In the genomic region with DNA sequence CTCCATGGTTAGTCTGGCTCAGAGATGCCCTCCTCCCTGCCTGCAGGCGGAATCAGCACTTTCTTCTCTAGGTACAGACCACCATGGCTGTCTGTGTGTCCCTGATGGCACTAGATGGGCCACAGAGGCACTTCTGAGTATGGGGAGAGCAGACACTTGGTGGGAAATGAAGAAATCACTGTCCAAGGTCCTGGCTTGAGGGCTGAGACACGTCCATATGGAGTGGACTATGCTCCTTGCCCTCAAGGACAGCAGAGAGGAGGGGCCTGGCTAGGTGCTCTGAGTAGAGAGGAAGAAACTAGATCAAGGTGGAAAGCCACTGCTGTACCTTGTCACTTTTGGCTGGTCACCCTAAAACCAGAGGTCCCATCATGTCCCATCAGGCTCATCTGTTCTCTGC, we compare ENCODE assay signal across 39 mouse cellular contexts. TPM values are rescaled to one million over a fixed set of nuclear protein-coding genes. Genes with fewer than 3 reads are reported as not detected.
A peak's percentile ranks its signal among the peaks of the same experiment; 100 is the strongest.
DNase-seq lines count a peak whose midpoint lies in the region; ATAC-seq and TF ChIP-seq lines count a peak whose summit lies in the region.
"Had no signal": no experiment of that assay in that cellular context is flagged by ENCODE, and none has a peak within 500 bp of the region (broad histone marks: within the 10 kb centered on the region; RNA-seq: fewer than 3 reads in every experiment).

No protein-coding gene starts in this region.

- H3K27me3 ChIP-seq in kidney, embryonic 16.5 days (ENCODE audit: insufficient read depth, low read length), result no peaks in the 10 kb centered on the region; the same call in 1 of the 2 replicates
- peaks cover 41 to 45% of the 10 kb centered on the region in 2 experiments for H3K27me3 ChIP-seq in MEL (ENCODE audit: control insufficient read depth in 1 of 2, insufficient read depth in 2 of 2, low read length in 2 of 2)
- H3K27me3 ChIP-seq: forebrain, embryonic 15.5 days had no signal

- no peak for TF ChIP-seq EP300 in MEL (IDR thresholded peaks at IDR 0.05; ENCODE audit: low read depth in 1 of 2, low read length in 2 of 2)

- H3K79me2 ChIP-seq in MEL (ENCODE audit: control insufficient read depth, insufficient read depth, low read length, poor library complexity), result no peaks in the 10 kb centered on the region

- H3K9ac ChIP-seq in kidney, embryonic 16.5 days (replicated peaks; ENCODE audit: low read length), result no peak overlapping the region
- H3K9ac ChIP-seq in MEL (ENCODE audit: control insufficient read depth, low read depth, low read length, poor library complexity, severe bottlenecking), result no peak overlapping the region
- H3K9ac ChIP-seq: embryonic facial prominence, embryonic 12.5 days; forebrain, embryonic 15.5 days; heart, embryonic 12.5 days; hindbrain, embryonic 14.5 days; limb, embryonic 12.5 days; liver, embryonic 15.5 days; lung, embryonic 15.5 days; neural tube, embryonic 12.5 days had no signal

- H3K4me2 ChIP-seq in kidney, embryonic 16.5 days (replicated peaks; ENCODE audit: low read depth, low read length), result no peak overlapping the region
- H3K4me2 ChIP-seq: embryonic facial prominence, embryonic 12.5 days; forebrain, embryonic 15.5 days; heart, embryonic 12.5 days; hindbrain, embryonic 14.5 days; limb, embryonic 12.5 days; liver, embryonic 15.5 days; lung, embryonic 15.5 days; midbrain, embryonic 11.5 days; neural tube, embryonic 12.5 days had no signal

- H3K36me3 ChIP-seq in kidney, embryonic 16.5 days (ENCODE audit: insufficient read depth, low read length), result no peaks in the 10 kb centered on the region
- no peaks in the 10 kb centered on the region for H3K36me3 ChIP-seq in MEL (ENCODE audit: control insufficient read depth in 1 of 2, insufficient read depth in 2 of 2, low read length in 2 of 2)
- H3K36me3 ChIP-seq: embryonic facial prominence, embryonic 12.5 days; forebrain, embryonic 15.5 days; heart, embryonic 12.5 days; limb, embryonic 12.5 days; liver, embryonic 15.5 days; lung, embryonic 15.5 days; neural tube, embryonic 12.5 days had no signal

- H3K27ac ChIP-seq in kidney, embryonic 16.5 days (ENCODE audit: low read length), result no peak overlapping the region
- no peak overlapping the region for H3K27ac ChIP-seq in MEL (ENCODE audit: control insufficient read depth, low read depth, low read length)
- H3K27ac ChIP-seq: embryonic facial prominence, embryonic 12.5 days; forebrain, embryonic 15.5 days; hindbrain, embryonic 14.5 days; limb, embryonic 12.5 days; liver, embryonic 15.5 days; lung, embryonic 15.5 days; neural tube, embryonic 12.5 days; stomach, postnatal 0 days had no signal

- TF ChIP-seq CTCF in MEL (IDR thresholded peaks at IDR 0.05 in 2 of 3, conservative IDR thresholded peaks at IDR 0.05 in 1 of 3; ENCODE audit: control insufficient read depth in 1 of 3, insufficient read depth in 1 of 3, low read depth in 2 of 3, low read length in 3 of 3, poor library complexity in 1 of 3, severe bottlenecking in 1 of 3), result no peak

- TF ChIP-seq RAD21 in MEL (IDR thresholded peaks at IDR 0.05; ENCODE audit: low read depth, low read length), result no peak

- no peaks in the 10 kb centered on the region for H3K9me3 ChIP-seq in kidney, embryonic 16.5 days (ENCODE audit: low read length)
- H3K9me3 ChIP-seq in MEL (replicated peaks; ENCODE audit: insufficient read depth, low read length), result no peaks in the 10 kb centered on the region
- H3K9me3 ChIP-seq: embryonic facial prominence, embryonic 12.5 days; forebrain, embryonic 15.5 days; heart, embryonic 12.5 days; limb, embryonic 12.5 days; liver, embryonic 15.5 days; lung, embryonic 15.5 days; neural tube, embryonic 12.5 days had no signal

- no peak for ATAC-seq in kidney, embryonic 16.5 days (ENCODE audit: low FRiP score, low TSS enrichment)
- ATAC-seq: activated CD4-positive, CD25-positive, alpha-beta regulatory T cell, adult 4 months; CD4-positive, CD25-positive, alpha-beta regulatory T cell, adult 4 months; forebrain, embryonic 15.5 days; midbrain, embryonic 16.5 days had no signal

- no peak overlapping the region for H3K4me3 ChIP-seq in kidney, embryonic 16.5 days (ENCODE audit: low read length)
- no peak overlapping the region for H3K4me3 ChIP-seq in MEL (ENCODE audit: control insufficient read depth in 1 of 2, insufficient read depth in 1 of 2, low read depth in 2 of 2, low read length in 2 of 2)
- H3K4me3 ChIP-seq: embryonic facial prominence, embryonic 12.5 days; forebrain, embryonic 15.5 days; heart, embryonic 12.5 days; limb, embryonic 12.5 days; liver, embryonic 15.5 days; lung, embryonic 15.5 days; neural tube, embryonic 12.5 days had no signal

- no peaks in the 10 kb centered on the region for H3K4me1 ChIP-seq in kidney, embryonic 16.5 days (ENCODE audit: insufficient read depth, low read length)
- no peaks in the 10 kb centered on the region for H3K4me1 ChIP-seq in MEL (ENCODE audit: control insufficient read depth in 1 of 2, insufficient read depth in 2 of 2, low read length in 2 of 2)
- H3K4me1 ChIP-seq: embryonic facial prominence, embryonic 12.5 days; forebrain, embryonic 15.5 days; heart, embryonic 12.5 days; limb, embryonic 12.5 days; liver, embryonic 15.5 days; lung, embryonic 15.5 days; neural tube, embryonic 12.5 days had no signal

- WGBS in kidney, embryonic 16.5 days, result 30% methylated on average over 2 of the region's 2 CpGs

- intact Hi-C loops in heart, postnatal 25 days (cut with DNase I), result no loop called here

- DNase-seq in embryo, embryonic 10 days (ENCODE audit: low spot score), result peak; percentile 62
- no peak for DNase-seq in embryo, embryonic 11 days
- peak; percentile 34 for DNase-seq in kidney, postnatal 10 days
- DNase-seq in MEL (ENCODE audit: low read depth, low spot score), result peak; percentile 33
- DNase-seq in kidney, postnatal 4 days, result peak; percentile 30 to 40
- DNase-seq in heart, postnatal 25 days (ENCODE audit: low spot score), result no peak
- no peak for DNase-seq in B cell, adult 2 months
- DNase-seq: adrenal gland, adult 2 months; adrenal gland, postnatal 36 days; cerebellum, adult 18-20 months; cerebellum, postnatal 10 days; gastrocnemius, postnatal 25 days; heart, adult 18-20 months; right cerebral cortex, postnatal 4 days; thymus, adult 18-20 months; thymus, postnatal 25 days had no signal

- no peak for TF ChIP-seq POLR2A in MEL (IDR thresholded peaks at IDR 0.05; ENCODE audit: control insufficient read depth in 1 of 2, insufficient read depth in 1 of 2, low read depth in 1 of 2, low read length in 2 of 2, poor library complexity in 1 of 2)

TF ChIP-seq in MEL, 35 proteins besides CTCF, POLR2A, EP300 and RAD21:
- TF ChIP-seq RCOR1 (IDR thresholded peaks at IDR 0.05; ENCODE audit: low read depth, low read length) (no peak), CHD2 (IDR thresholded peaks at IDR 0.05; ENCODE audit: low read length) (no peak), GABPA (IDR thresholded peaks at IDR 0.05; ENCODE audit: low read depth, low read length) (no peak), TAL1 (IDR thresholded peaks at IDR 0.05; ENCODE audit: low read length) (no peak), SMC3 (IDR thresholded peaks at IDR 0.05; ENCODE audit: low read depth, low read length) (no peak), USF1 (IDR thresholded peaks at IDR 0.05; ENCODE audit: low read depth, low read length) (no peak), KAT2A (conservative IDR thresholded peaks at IDR 0.05; ENCODE audit: low read depth, low read length) (no peak), UBTF (IDR thresholded peaks at IDR 0.05; ENCODE audit: borderline replicate concordance, insufficient read depth, low read depth, low read length) (no peak), ETS1 (IDR thresholded peaks at IDR 0.05; ENCODE audit: low read depth, low read length) (no peak), TCF12 (IDR thresholded peaks at IDR 0.05; ENCODE audit: low read depth, low read length) (no peak), GATA1 (IDR thresholded peaks at IDR 0.05; ENCODE audit: low read depth, low read length) (no peak), CHD1 (IDR thresholded peaks at IDR 0.05; ENCODE audit: low read depth, low read length) (no peak), ZMIZ1 (IDR thresholded peaks at IDR 0.05; ENCODE audit: low read depth, low read length) (no peak), USF2 (IDR thresholded peaks at IDR 0.05; ENCODE audit: borderline replicate concordance in 1 of 2, insufficient read depth in 1 of 2, low read depth in 1 of 2, low read length in 2 of 2) (no peak)

RNA-seq across cellular contexts. Expression of gene Wnt3a, which starts 13.7 kb away (rescaled TPM):
- polyA plus RNA-seq in kidney, embryonic 16.5 days (2015; fragmentation: Nextera tagmentation; extraction: Ambion mirVana), result not detected in 2 replicates
- not detected in 2 replicates for total RNA-seq in MEL (2012; rRNA removed)
- not detected for polyA plus RNA-seq in MEL (2012; ENCODE audit: insufficient read depth in 1 of 2, insufficient read length in 2 of 2, low read depth in 1 of 2, low replicate concordance in 2 of 2, missing spikeins in 1 of 2)
- total RNA-seq in heart, postnatal 25 days (2021), result not detected
- total RNA-seq: adrenal gland, adult 2 months; adrenal gland, postnatal 36 days; common myeloid progenitor, adult 5-6 weeks; gastrocnemius, adult 18-20 months; gastrocnemius, postnatal 25 days; heart, adult 18-20 months; hematopoietic stem cell, adult 5-6 weeks; layer of hippocampus, postnatal 10 days; left cerebral cortex, postnatal 14 days; liver, adult 2 months; megakaryocyte, adult 5-6 weeks had no signal
- polyA plus RNA-seq: adrenal gland, adult 2 months; CD4-positive, CD25-positive, alpha-beta regulatory T cell, adult 4 months; heart, postnatal 0 days; liver, adult 2 months; liver, embryonic 15.5 days; spleen, adult 2 months had no signal

RNA-seq across cellular contexts. Expression of gene Wnt9a, which starts 29.9 kb away (rescaled TPM):
- 1.6 and 1.8 TPM in 2 replicates for polyA plus RNA-seq in kidney, embryonic 16.5 days (2015; fragmentation: Nextera tagmentation; extraction: Ambion mirVana)
- not detected in 2 replicates for total RNA-seq in MEL (2012; rRNA removed)
- polyA plus RNA-seq in MEL (2012; ENCODE audit: insufficient read depth in 1 of 2, insufficient read length in 2 of 2, low read depth in 1 of 2, low replicate concordance in 2 of 2, missing spikeins in 1 of 2), result not detected
- 1 to 10 TPM; 5.6 to 6.6 TPM for total RNA-seq in heart, postnatal 25 days (2021)
- total RNA-seq: common myeloid progenitor, adult 5-6 weeks; megakaryocyte, adult 5-6 weeks had no signal
- polyA plus RNA-seq: activated CD4-positive, CD25-positive, alpha-beta regulatory T cell, adult 4 months; CD4-positive, CD25-positive, alpha-beta regulatory T cell, adult 4 months had no signal

RNA-seq across cellular contexts. Expression of gene Arf1, which starts 48.8 kb away (rescaled TPM):
- polyA plus RNA-seq in kidney, embryonic 16.5 days (2015; fragmentation: Nextera tagmentation; extraction: Ambion mirVana), result 760 and 797 TPM in 2 replicates
- 541 and 555 TPM in 2 replicates for total RNA-seq in MEL (2012; rRNA removed)
- 100 to 1,000 TPM in 1 of 2 experiments, not detected in 1; 617 TPM for polyA plus RNA-seq in MEL (2012; ENCODE audit: insufficient read depth in 1 of 2, insufficient read length in 2 of 2, low read depth in 1 of 2, low replicate concordance in 2 of 2, missing spikeins in 1 of 2)
- 100 to 1,000 TPM; 252 to 265 TPM for total RNA-seq in heart, postnatal 25 days (2021)

Comparison
In these comparisons a context has a peak if more than half of its experiments do, and no peak if none do; other contexts are left out.
1. DNase-seq: peak in embryo, embryonic 10 days (single experiment), kidney, postnatal 10 days (single experiment), MEL (single experiment) and kidney, postnatal 4 days (2 of 2); none in embryo, embryonic 11 days (single experiment), heart, postnatal 25 days (single experiment) and B cell, adult 2 months (0 of 2).